Mouse (Mus musculus): ENCODE data around the gene Nup107.

Gene Nup107

GRCm38 (mm10) chr10:117701034-117701829, 91.3 kb downstream of the Nup107 start:
- DNase-seq (ENCODE audit: low spot score in 2 of 2) = no peak
